Mouse (Mus musculus) lung, embryonic 16.5 days (tissue): ENCODE data around the gene Tubb2a. TPM values are rescaled to one million over a fixed set of nuclear protein-coding genes. Genes with fewer than 3 reads are reported as not detected.

ENCODE experiments used
- ATAC-seq: fragments of 200-750 bp; cut with Nextera tagmentation; 2 replicates; pipeline ENCODE4 v1.8.0; 2017; ENCODE audit warnings: low read depth, mild to moderate bottlenecking, moderate library complexity
- H3K27ac ChIP-seq: fragments of 300-500 bp; sonication (generic); 2 replicates; pipeline ENCODE4 v1.5.1; 2014; ENCODE audit warnings: mild to moderate bottlenecking, control low read depth, low read length
- H3K27me3 ChIP-seq: fragments of 300-500 bp; sonication (generic); 2 replicates; pipeline ENCODE4 v1.6.1; 2014; ENCODE audit warnings: low read depth, low read length, mixed read lengths; ENCODE audit not compliant: control insufficient read depth, insufficient read depth
- H3K36me3 ChIP-seq: fragments of 300-500 bp; sonication (generic); 2 replicates; pipeline ENCODE4 v1.6.1; 2014; ENCODE audit warnings: low read length; ENCODE audit not compliant: control insufficient read depth, insufficient read depth
- H3K4me1 ChIP-seq: fragments of 300-500 bp; sonication (generic); replicated peaks from 2 replicates; pipeline ENCODE4 v1.6.1; 2014; ENCODE audit warnings: low read length, mixed read lengths; ENCODE audit not compliant: control insufficient read depth, insufficient read depth
- H3K4me2 ChIP-seq: fragments of 300-500 bp; sonication (generic); 2 replicates; pipeline ENCODE4 v1.6.1; 2014; ENCODE audit warnings: low read depth, low read length, control low read depth
- H3K4me3 ChIP-seq: fragments of 300-500 bp; sonication (generic); 2 replicates; pipeline ENCODE4 v1.5.1; 2014; ENCODE audit warnings: mild to moderate bottlenecking, low read length, control low read depth
- H3K9ac ChIP-seq: fragments of 300-500 bp; sonication (generic); 2 replicates; pipeline ENCODE4 v1.6.1; 2014; ENCODE audit warnings: low read length, control low read depth
- H3K9me3 ChIP-seq: fragments of 300-500 bp; sonication (generic); 2 replicates; pipeline ENCODE4 v1.6.1; 2016; ENCODE audit warnings: low read length; ENCODE audit not compliant: control insufficient read depth
- WGBS: fragments of 180-500 bp; shearing (Covaris S2); extraction: QIAGEN DNeasy Blood & Tissue Kit; methylation state at CpG from one replicate; pipeline ENCODE4 v1.1.7; 2014; 5-methylcytosine and 5-hydroxymethylcytosine counted together
- polyA plus RNA-seq: library from polyadenylated mRNA; unstranded; fragments of >200 nt; fragmentation: Nextera tagmentation; extraction: Ambion mirVana; gene quantifications from 2 replicates; pipeline ENCODE4 v1.2.1, GENCODE M21; 2015

Tubb2a gene
- polyA plus RNA-seq, 1 experiment from 2014 or later = 185 TPM

DNA sequence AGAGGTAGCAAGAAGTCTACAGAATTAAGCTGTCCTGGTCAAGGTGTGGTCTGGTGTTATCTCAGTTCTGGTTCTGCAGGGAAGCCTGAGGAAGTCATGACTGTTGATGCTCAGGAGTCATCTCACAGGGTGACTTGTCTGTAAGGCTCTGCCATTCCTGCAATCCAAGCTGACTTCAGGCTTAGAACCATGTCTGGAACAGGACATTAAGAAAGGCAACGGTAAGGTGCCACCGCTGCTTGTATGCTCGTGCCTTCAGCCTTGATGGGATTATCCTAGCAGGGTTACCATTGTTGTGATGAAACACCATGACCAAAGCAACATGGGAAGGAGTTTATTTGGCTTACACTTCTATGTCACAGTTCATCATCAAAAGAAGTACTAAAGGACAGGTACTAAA is 30.3 kb downstream of the Tubb2a start:
- Histone ChIP-seq H3K27ac (no peak overlapping the region), H3K27me3 (no peaks in the 10 kb centered on the region), H3K4me2 (no peak overlapping the region), H3K4me1 (0 out of 2 replicates have a peak, but pooled peaks cover 2% of the 10 kb centered on the region), H3K9me3 (no peaks in the 10 kb centered on the region), H3K4me3 (no peak overlapping the region), H3K36me3 (peaks cover 4% of the 10 kb centered on the region; the same call in 1 of the 2 replicates), H3K9ac (no peak overlapping the region)
- WGBS = 83% methylated on average over 3 of the region's 3 CpGs
- no peak for ATAC-seq

DNA sequence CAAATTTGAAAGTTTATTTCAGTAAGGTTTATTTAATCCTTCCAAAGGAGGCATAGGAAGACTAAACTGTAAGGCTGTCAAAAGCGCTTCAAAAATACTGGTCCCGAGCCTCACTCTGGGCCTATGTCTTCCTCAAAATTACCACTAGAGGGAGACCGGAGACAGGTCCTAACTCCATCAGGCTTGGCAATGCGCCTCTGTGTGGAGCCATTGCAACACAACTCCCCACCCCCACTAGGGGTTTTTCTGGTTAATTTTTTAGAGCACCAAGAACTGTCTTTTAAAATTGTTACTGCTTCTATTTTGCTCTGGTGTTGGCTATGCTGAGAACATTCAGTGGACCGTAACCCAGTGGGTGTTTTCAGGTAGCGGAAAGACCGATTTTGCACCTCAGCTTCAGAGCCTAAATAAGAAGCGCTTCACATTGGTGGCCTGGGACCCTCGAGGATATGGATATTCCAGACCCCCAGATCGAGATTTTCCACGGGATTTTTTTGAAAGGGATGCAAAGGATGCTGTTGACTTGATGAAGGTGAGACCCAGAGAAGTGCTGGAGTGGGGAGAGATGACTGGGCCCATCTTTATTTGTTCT is 31.3 kb downstream of the Tubb2a start:
- H3K4me2 ChIP-seq = no peak overlapping the region

DNA sequence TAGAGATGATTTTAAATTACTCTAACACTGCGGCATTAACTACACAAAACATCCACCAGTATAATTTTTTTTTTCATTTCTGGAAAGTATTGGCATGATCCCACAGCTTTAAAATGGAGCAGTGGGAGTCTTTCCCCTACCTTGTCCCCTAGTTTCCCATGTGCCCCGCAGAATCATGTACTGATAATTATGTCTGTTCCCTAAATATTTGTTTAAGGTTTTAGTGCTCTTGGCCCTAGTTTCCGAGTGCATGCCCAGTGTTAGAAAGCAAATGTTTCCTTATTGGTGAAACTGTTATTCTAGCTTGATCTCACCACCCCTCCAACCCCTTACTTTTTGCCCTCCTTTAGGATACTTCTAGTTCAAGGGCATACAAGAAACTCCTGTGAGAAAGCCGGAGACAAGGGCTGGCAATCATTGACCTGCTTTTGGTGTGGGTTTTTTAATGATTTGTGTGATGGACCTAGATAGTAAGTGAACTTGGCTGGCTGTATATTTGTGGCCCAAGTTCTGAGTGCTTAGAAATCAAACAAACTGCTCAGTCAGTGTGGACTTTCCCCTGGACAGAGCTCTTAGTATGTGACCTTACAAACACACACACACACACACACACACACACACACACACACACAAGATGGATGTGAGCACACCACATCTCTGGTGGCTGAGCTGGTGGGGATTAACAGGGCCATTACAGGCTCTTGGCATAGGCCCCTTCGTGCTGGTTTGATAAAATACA is 32.1 kb downstream of the Tubb2a start:
- H3K27me3 ChIP-seq = no peaks in the 10 kb centered on the region
- peaks cover 4% of the 10 kb centered on the region; the same call in 1 of the 2 replicates for H3K36me3 ChIP-seq
- no peak overlapping the region for H3K4me2 ChIP-seq
- 0 out of 2 replicates have a peak, but pooled peaks cover 2% of the 10 kb centered on the region for H3K4me1 ChIP-seq
- no peak overlapping the region for H3K4me3 ChIP-seq
- ATAC-seq = no peak
- H3K27ac ChIP-seq = no peak overlapping the region
- WGBS = 51% methylated on average over 5 of the region's 5 CpGs
- no peaks in the 10 kb centered on the region for H3K9me3 ChIP-seq
- no peak overlapping the region for H3K9ac ChIP-seq

More for the DNA sequence above, 31.3 kb downstream of the Tubb2a start:
- H3K27ac ChIP-seq = no peak overlapping the region
- H3K4me3 ChIP-seq = no peak overlapping the region
- 36% methylated on average over 11 of the region's 11 CpGs for WGBS
- no peaks in the 10 kb centered on the region for H3K9me3 ChIP-seq
- H3K36me3 ChIP-seq = peaks cover 4% of the 10 kb centered on the region; the same call in 1 of the 2 replicates
- no peaks in the 10 kb centered on the region for H3K27me3 ChIP-seq
- ATAC-seq = peak; percentile 94
- H3K9ac ChIP-seq = no peak overlapping the region
- 0 out of 2 replicates have a peak, but pooled peaks cover 2% of the 10 kb centered on the region for H3K4me1 ChIP-seq

DNA sequence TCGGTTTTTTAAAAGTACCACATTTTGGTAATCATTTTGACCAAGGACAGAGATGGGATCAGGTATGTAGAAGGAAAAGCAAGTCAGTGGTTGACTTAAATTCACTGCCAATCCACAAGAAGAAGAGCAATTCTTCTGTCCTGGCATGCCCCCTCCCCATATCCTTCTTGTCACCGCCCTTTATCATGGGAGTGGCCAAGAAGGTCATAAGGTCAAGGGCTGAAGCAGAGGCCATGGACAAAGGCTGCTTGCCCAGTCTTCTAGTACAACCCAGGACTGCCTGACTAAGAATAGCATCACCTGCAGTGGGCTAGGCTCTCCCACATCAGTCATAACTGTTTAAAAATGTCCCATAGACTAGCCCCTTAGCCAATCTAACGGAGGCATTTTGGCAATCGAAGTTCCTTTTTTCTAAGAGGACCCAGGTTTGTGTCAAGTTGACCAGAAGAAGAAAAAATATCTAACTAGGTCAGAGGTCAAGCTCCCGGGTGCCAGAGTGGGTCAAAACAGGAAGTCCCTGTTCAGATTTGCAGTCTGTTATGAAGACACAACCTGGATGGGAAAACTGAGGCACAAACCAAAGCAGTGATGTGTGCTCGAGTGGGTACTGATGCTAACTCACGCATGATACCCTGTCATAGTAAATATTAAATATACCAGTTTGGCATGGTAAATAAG is 34.0 kb downstream of the Tubb2a start:
- H3K27me3 ChIP-seq = no peaks in the 10 kb centered on the region
- no peaks in the 10 kb centered on the region for H3K9me3 ChIP-seq
- H3K4me1 ChIP-seq = peaks cover 6% of the 10 kb centered on the region
- no peak for ATAC-seq
- WGBS = 64% methylated on average over 7 of the region's 7 CpGs
- H3K36me3 ChIP-seq = no peaks in the 10 kb centered on the region
- H3K9ac ChIP-seq = no peak overlapping the region
- no peak overlapping the region for H3K4me2 ChIP-seq
- no peak overlapping the region for H3K27ac ChIP-seq
- H3K4me3 ChIP-seq = no peak overlapping the region

DNA sequence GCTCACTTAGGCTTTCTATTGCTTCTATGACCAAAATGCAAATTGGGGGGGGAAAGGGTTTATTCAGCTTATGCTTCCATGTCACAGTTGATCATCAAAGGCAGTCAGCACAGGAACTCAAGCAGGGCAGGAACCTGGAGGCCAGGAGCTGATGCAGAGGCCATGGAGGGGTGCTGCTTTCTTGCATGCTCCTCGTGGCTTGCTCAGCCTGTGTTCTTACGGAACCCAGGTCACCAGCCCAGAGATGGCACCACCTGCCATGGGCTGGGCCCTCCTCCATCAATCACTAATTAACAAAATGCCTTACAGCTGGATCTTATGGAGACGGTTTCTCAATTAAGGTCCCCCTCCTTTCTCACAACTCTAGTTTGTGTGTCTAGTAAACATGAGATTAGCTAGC is 37.7 kb downstream of the Tubb2a start:
- Histone ChIP-seq H3K9me3 (no peaks in the 10 kb centered on the region), H3K27me3 (no peaks in the 10 kb centered on the region), H3K9ac (no peak overlapping the region), H3K4me2 (no peak overlapping the region), H3K4me1 (peaks cover 20% of the 10 kb centered on the region), H3K4me3 (no peak overlapping the region), H3K27ac (no peak overlapping the region), H3K36me3 (no peaks in the 10 kb centered on the region)
- no peak for ATAC-seq
- 91% methylated on average over 3 of the region's 3 CpGs for WGBS

DNA sequence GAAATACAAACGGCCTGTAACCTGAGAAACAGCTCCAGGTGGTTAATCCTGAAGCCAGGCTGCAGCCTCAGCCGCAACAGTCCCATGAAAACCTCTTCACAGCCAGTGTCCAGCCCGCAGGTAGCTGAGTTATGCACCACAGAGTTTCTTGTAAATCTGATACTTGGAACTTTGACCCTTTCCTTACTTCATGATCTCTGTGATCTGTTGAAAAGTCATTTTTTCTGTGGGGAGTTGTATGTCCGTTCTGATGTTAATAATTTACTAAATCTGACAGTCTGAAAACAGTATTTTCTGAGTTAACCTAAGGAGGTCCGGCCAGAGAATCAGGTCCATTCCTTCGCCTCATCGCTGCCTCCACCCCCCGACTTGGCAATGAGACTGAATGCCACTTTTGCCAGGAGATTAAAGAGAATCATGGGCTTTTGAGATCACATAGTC is 38.9 kb downstream of the Tubb2a start:
- Histone ChIP-seq H3K4me1 (peaks cover 20% of the 10 kb centered on the region), H3K9me3 (no peaks in the 10 kb centered on the region), H3K4me2 (peak overlapping the region; percentile 77), H3K36me3 (peaks cover 2% of the 10 kb centered on the region; the same call in 1 of the 2 replicates), H3K4me3 (peak overlapping the region; percentile 76), H3K27me3 (no peaks in the 10 kb centered on the region), H3K9ac (peak overlapping the region; percentile 32; the same call in 1 of the 2 replicates), H3K27ac (no peak overlapping the region)
- WGBS = 36% methylated on average over 8 of the region's 8 CpGs
- no peak for ATAC-seq

DNA sequence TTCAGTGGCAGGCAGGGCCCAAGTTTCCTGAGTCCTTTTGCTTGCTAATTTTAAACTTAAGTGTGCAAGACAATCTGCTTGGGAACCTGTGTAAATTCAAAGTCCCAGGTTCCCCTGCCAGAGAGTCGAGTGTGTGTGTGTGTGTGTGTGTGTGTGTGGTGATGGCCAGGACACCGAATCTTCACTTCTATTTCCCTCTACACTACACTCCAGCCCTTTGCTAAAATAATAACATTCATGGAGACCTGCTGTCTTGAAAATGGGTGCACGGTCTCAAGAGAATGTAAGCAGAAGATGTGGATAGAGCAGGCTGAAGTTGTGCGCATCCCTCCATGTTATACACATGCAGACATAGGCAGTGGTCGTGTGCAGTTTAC is 39.8 kb downstream of the Tubb2a start:
- H3K4me2 ChIP-seq = peak overlapping the region; percentile 77
- H3K9ac ChIP-seq = peak overlapping the region; percentile 91
- H3K4me3 ChIP-seq = peak overlapping the region; percentile 76
- H3K27ac ChIP-seq = peak overlapping the region; percentile 88
- H3K27me3 ChIP-seq = no peaks in the 10 kb centered on the region
- H3K4me1 ChIP-seq = peaks cover 20% of the 10 kb centered on the region
- ATAC-seq = peak; percentile 1; the same call in 1 of the 2 replicates
- peaks cover 6% of the 10 kb centered on the region; the same call in 1 of the 2 replicates for H3K36me3 ChIP-seq
- no peaks in the 10 kb centered on the region for H3K9me3 ChIP-seq
- 33% methylated on average over 5 of the region's 5 CpGs for WGBS

DNA sequence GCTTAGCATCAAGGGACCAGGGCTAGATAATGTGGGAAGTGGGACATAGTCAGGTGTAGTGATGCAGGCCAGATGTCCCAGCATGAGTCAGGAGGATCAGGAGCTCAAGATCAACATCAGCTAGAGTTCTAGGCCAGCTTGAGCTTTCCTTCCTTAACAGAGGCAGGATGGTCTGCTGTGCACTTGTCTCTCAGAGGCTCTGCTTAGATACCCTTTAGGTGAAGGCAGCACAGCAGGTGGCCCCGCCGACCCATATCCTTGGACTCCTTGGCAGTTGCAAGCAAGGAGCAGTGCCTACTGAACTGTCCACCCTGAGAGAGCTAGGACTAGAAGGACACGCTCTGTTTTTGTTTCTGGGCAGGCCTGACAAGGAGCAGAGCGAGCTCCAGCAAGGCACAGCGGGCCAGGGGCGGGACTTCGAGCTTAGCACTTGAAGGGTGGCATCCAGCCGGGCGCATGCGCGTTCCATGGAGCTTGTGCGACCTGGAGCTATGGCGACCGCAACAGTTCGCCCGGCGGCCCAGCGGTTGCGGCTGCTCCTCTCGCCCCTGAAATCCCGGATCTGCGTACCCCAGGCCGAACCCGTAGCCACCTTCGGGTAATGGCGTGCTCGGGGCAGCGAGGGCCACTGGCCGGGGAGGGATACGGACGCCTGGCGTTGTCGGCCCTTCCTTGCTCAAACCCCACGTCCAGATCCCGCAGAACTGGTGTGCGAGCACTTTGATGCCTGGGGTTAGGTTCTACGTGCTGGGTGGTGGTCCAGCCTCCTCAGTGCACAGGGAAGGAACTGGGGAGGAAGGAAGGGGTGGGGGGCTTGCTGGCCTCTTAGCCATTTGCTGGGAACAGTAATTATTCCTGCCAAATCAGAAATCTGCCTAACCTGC is 40.4 kb downstream of the Tubb2a start, which contains the start of gene Bphl:
Gene Bphl (plus strand): TSS at position 426 of the 884 bp plus-strand sequence.
- ATAC-seq = peak; percentile 96
- Histone ChIP-seq H3K36me3 (peaks cover 12% of the 10 kb centered on the region; the same call in 1 of the 2 replicates), H3K27me3 (no peaks in the 10 kb centered on the region), H3K4me3 (peak within 1 kb of the TSS; percentile 76), H3K4me1 (peaks cover 20% of the 10 kb centered on the region), H3K9ac (peak within 1 kb of the TSS; percentile 91), H3K4me2 (peak within 1 kb of the TSS; percentile 77), H3K9me3 (no peaks in the 10 kb centered on the region), H3K27ac (peak within 1 kb of the TSS; percentile 88)
- 1% methylated on average over 37 of the region's 37 CpGs for WGBS
